ENCODE assay signal across 15 mouse cellular contexts in the genomic region with DNA sequence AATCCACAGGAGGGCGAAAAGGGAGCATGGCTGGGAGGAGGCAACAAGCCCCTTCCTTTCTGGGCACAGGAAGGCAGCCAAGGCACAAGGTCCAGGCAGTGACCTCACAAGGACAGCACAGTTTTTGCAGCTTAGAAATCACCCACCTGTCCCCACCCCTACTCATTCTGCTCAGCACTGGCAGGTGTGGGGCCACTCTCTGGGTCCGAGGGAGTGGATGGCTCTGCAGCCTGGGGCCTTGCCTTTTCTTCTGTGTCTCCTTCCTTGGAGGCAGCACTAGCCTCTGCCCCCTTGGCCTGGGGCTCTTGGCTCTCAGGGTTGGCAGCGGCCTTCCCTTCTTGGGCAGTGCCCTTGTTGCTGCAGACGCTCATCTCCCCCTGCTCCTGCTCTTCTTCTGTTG. TPM values are rescaled to one million over a fixed set of nuclear protein-coding genes. Genes with fewer than 3 reads are reported as not detected.
"Had no signal": no experiment of that assay in that cellular context is flagged by ENCODE, and none has a peak within 500 bp of the region (broad histone marks: within the 10 kb centered on the region; RNA-seq: fewer than 3 reads in every experiment).

No protein-coding gene starts in this region.

RNA-seq across cellular contexts. Expression of a gene that starts 2.3 kb away (rescaled TPM):
- total RNA-seq: neutrophil, adult 5-6 weeks had no signal
- polyA plus RNA-seq: neural tube, embryonic 11.5 days; neural tube, embryonic 12.5 days; neural tube, embryonic 13.5 days; neural tube, embryonic 14.5 days; neural tube, embryonic 15.5 days; small intestine, adult 2 months; spleen, adult 2 months; stomach, embryonic 14.5 days; stomach, embryonic 15.5 days; stomach, embryonic 16.5 days; stomach, postnatal 0 days; thymus, adult 2 months; urinary bladder, adult 2 months had no signal

RNA-seq across cellular contexts. Expression of a gene that starts 15.7 kb away (rescaled TPM):
- total RNA-seq: neutrophil, adult 5-6 weeks had no signal
- polyA plus RNA-seq: neural tube, embryonic 11.5 days; neural tube, embryonic 12.5 days; neural tube, embryonic 13.5 days; neural tube, embryonic 14.5 days; neural tube, embryonic 15.5 days; small intestine, adult 2 months; spleen, adult 2 months; stomach, embryonic 14.5 days; stomach, embryonic 15.5 days; stomach, embryonic 16.5 days; stomach, postnatal 0 days; thymus, adult 2 months; thymus, postnatal 0 days had no signal
